In genomic region chr10:43172554-43172953, GRCm38 (mm10) we compare ENCODE assay signal across 8 mouse cellular contexts. TPM values are rescaled to one million over a fixed set of nuclear protein-coding genes. Genes with fewer than 3 reads are reported as not detected.
DNase-seq lines count a peak whose midpoint lies in the region; ATAC-seq and TF ChIP-seq lines count a peak whose summit lies in the region.

No protein-coding gene starts in this region.

- no peak for TF ChIP-seq CTCF in cerebellum, adult 2 months (IDR thresholded peaks at IDR 0.05; ENCODE audit: borderline replicate concordance, insufficient read depth, low read depth, low read length)
- no peak for TF ChIP-seq CTCF in brain, embryonic 14.5 days (IDR thresholded peaks at IDR 0.05; ENCODE audit: borderline replicate concordance, extremely low read depth, insufficient read depth, insufficient read length)

- ATAC-seq in hindbrain, embryonic 12.5 days (ENCODE audit: low FRiP score): no peak
- ATAC-seq in midbrain, embryonic 12.5 days (ENCODE audit: low FRiP score, low read depth): no peak
- no peak for ATAC-seq in erythroblast, adult 5-6 weeks (replicated peaks; ENCODE audit: low FRiP score, poor library complexity, severe bottlenecking)

- WGBS in cerebellum, adult 2 months: 3% methylated on average over 8 of the region's 8 CpGs
- WGBS in hindbrain, embryonic 12.5 days: 2% methylated on average over 8 of the region's 8 CpGs
- 2% methylated on average over 8 of the region's 8 CpGs for WGBS in midbrain, embryonic 12.5 days

- peak overlapping the region; percentile 98 for H3K4me3 ChIP-seq in cerebellum, adult 2 months (replicated peaks; ENCODE audit: insufficient read depth, low read depth, low read length)
- H3K4me3 ChIP-seq in hindbrain, embryonic 12.5 days: peak overlapping the region; percentile 89
- peak overlapping the region; percentile 83 for H3K4me3 ChIP-seq in midbrain, embryonic 12.5 days

- TF ChIP-seq POLR2A in cerebellum, adult 2 months (IDR thresholded peaks at IDR 0.05; ENCODE audit: borderline replicate concordance, insufficient read depth, low read length): no peak
- no peak for TF ChIP-seq POLR2A in brain, embryonic 14.5 days (IDR thresholded peaks at IDR 0.05; ENCODE audit: borderline replicate concordance, extremely low read depth, insufficient read depth, insufficient read length, poor library complexity, severe bottlenecking)

- no peaks in the 10 kb centered on the region for H3K36me3 ChIP-seq in hindbrain, embryonic 12.5 days
- H3K36me3 ChIP-seq in midbrain, embryonic 12.5 days: no peaks in the 10 kb centered on the region

- no peaks in the 10 kb centered on the region for H3K27me3 ChIP-seq in cerebellum, adult 2 months (ENCODE audit: control insufficient read depth, insufficient read depth, low read length)
- H3K27me3 ChIP-seq in hindbrain, embryonic 12.5 days: peaks cover 6% of the 10 kb centered on the region
- H3K27me3 ChIP-seq in midbrain, embryonic 12.5 days: peaks cover 26% of the 10 kb centered on the region

- H3K4me1 ChIP-seq in cerebellum, adult 2 months (ENCODE audit: control insufficient read depth, insufficient read depth, low read length): peaks cover 5% of the 10 kb centered on the region; the same call in 1 of the 2 replicates
- peaks cover 28% of the 10 kb centered on the region for H3K4me1 ChIP-seq in hindbrain, embryonic 12.5 days
- peaks cover 39% of the 10 kb centered on the region for H3K4me1 ChIP-seq in midbrain, embryonic 12.5 days

- H3K9ac ChIP-seq in hindbrain, embryonic 12.5 days: peak overlapping the region; percentile 94
- peak overlapping the region; percentile 75 for H3K9ac ChIP-seq in midbrain, embryonic 12.5 days (replicated peaks)

- no peak for DNase-seq in cerebellum, adult 2 months
- DNase-seq in cerebellum, postnatal 14 days: no peak
- DNase-seq in brain, embryonic 14.5 days (ENCODE audit: low read depth): peak; percentile 46
- DNase-seq in B cell, adult 2 months: no peak
- DNase-seq in ovary, postnatal 36 days (ENCODE audit: low spot score): no peak

- H3K9me3 ChIP-seq in hindbrain, embryonic 12.5 days (replicated peaks): no peaks in the 10 kb centered on the region
- H3K9me3 ChIP-seq in midbrain, embryonic 12.5 days: no peaks in the 10 kb centered on the region

- H3K4me2 ChIP-seq in hindbrain, embryonic 12.5 days (replicated peaks): peak overlapping the region; percentile 83
- H3K4me2 ChIP-seq in midbrain, embryonic 12.5 days (replicated peaks): peak overlapping the region; percentile 77

- no peak overlapping the region for H3K27ac ChIP-seq in cerebellum, adult 2 months (ENCODE audit: insufficient read depth, low read length)
- peak overlapping the region; percentile 98; the same call in 1 of the 2 replicates for H3K27ac ChIP-seq in hindbrain, embryonic 12.5 days
- no peak overlapping the region for H3K27ac ChIP-seq in midbrain, embryonic 12.5 days (replicated peaks)

RNA-seq across cellular contexts. Expression of gene Sobp, which starts 1.8 kb away (rescaled TPM):
- 14.7 and 15.2 TPM in 2 replicates for polyA plus RNA-seq in cerebellum, adult 2 months (2012; rRNA removed)
- polyA plus RNA-seq in brain, embryonic 14.5 days (2012; rRNA removed): 15.0 and 30.6 TPM in 2 replicates
- polyA plus RNA-seq in hindbrain, embryonic 12.5 days (2016; fragmentation: Nextera tagmentation; extraction: Ambion mirVana): 10.8 and 11.5 TPM in 2 replicates
- polyA plus RNA-seq in midbrain, embryonic 12.5 days (2016; fragmentation: Nextera tagmentation; extraction: Ambion mirVana): 9.2 and 11.9 TPM in 2 replicates
- total RNA-seq in erythroblast, adult 5-6 weeks (2015; ENCODE audit: low replicate concordance): not detected in 2 replicates
- total RNA-seq in erythroblast, adult 5-6 weeks (2017; ENCODE audit: low replicate concordance): not detected in 2 replicates

RNA-seq across cellular contexts. Expression of gene 9030612E09Rik, which starts 1.9 kb away (rescaled TPM):
- 2.9 and 3.3 TPM in 2 replicates for polyA plus RNA-seq in cerebellum, adult 2 months (2012; rRNA removed)
- 3.3 and 4.3 TPM in 2 replicates for polyA plus RNA-seq in brain, embryonic 14.5 days (2012; rRNA removed)
- 2.5 and 2.6 TPM in 2 replicates for polyA plus RNA-seq in hindbrain, embryonic 12.5 days (2016; fragmentation: Nextera tagmentation; extraction: Ambion mirVana)
- 1.9 and 2.2 TPM in 2 replicates for polyA plus RNA-seq in midbrain, embryonic 12.5 days (2016; fragmentation: Nextera tagmentation; extraction: Ambion mirVana)
- total RNA-seq in erythroblast, adult 5-6 weeks (2015; ENCODE audit: low replicate concordance): not detected in 2 replicates
- total RNA-seq in erythroblast, adult 5-6 weeks (2017; ENCODE audit: low replicate concordance): not detected in 2 replicates

RNA-seq across cellular contexts. Expression of gene Pdss2, which starts 48.7 kb away (rescaled TPM):
- polyA plus RNA-seq in cerebellum, adult 2 months (2012; rRNA removed): 12.8 and 13.7 TPM in 2 replicates
- 12.3 and 12.6 TPM in 2 replicates for polyA plus RNA-seq in brain, embryonic 14.5 days (2012; rRNA removed)
- 14.6 and 14.9 TPM in 2 replicates for polyA plus RNA-seq in hindbrain, embryonic 12.5 days (2016; fragmentation: Nextera tagmentation; extraction: Ambion mirVana)
- 15.9 and 17.3 TPM in 2 replicates for polyA plus RNA-seq in midbrain, embryonic 12.5 days (2016; fragmentation: Nextera tagmentation; extraction: Ambion mirVana)
- total RNA-seq in erythroblast, adult 5-6 weeks (2015; ENCODE audit: low replicate concordance): 0.38 and 1.9 TPM in 2 replicates
- 6.6 and 9.3 TPM in 2 replicates for total RNA-seq in erythroblast, adult 5-6 weeks (2017; ENCODE audit: low replicate concordance)
